Mouse (Mus musculus): Measurements from ENCODE around the gene Arfgap2. TPM values are rescaled to one million over a fixed set of nuclear protein-coding genes. Genes with fewer than 3 reads are reported as not detected.
A peak's percentile ranks its signal among the peaks of the same experiment; 100 is the strongest.

Gene Arfgap2
- polyA plus RNA-seq, 1 experiment, result 34.6 TPM

DNA sequence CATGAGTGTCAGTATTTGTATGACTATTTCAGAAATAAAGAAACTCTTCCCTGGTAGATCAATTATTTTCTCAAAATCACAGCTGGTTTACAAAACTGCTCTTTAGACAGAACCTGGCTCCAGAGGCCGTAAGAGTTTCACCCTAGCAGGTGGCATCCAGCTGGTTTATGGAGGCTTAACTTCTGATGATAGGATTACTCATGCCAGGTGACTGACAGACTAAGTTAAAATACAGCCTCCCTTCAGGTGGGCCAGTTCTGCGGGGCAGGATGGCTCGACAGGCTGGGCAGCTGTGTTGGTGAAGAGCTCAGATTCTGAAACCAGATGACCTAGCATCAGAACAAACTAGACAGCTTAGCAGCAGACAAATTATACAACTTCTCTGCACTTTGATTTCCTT lies 44.8 kb downstream of the Arfgap2 start:
- H3K27me3 ChIP-seq (ENCODE audit: control insufficient read depth, insufficient read depth, low read length), result no peaks in the 10 kb centered on the region
- H3K36me3 ChIP-seq (ENCODE audit: control insufficient read depth, insufficient read depth, low read length), result no peaks in the 10 kb centered on the region; the same call in 1 of the 2 replicates
- H3K27ac ChIP-seq (ENCODE audit: control insufficient read depth, insufficient read depth, low read depth, low read length), result no peak overlapping the region
- H3K4me3 ChIP-seq (ENCODE audit: control insufficient read depth, low read depth, low read length), result no peak overlapping the region
- no peaks in the 10 kb centered on the region; the same call in 1 of the 2 replicates for H3K4me1 ChIP-seq (ENCODE audit: control insufficient read depth, insufficient read depth, low read length)
- TF ChIP-seq POLR2A (IDR thresholded peaks at IDR 0.05; ENCODE audit: control insufficient read depth, low read depth, low read length), result no peak
- no peak for TF ChIP-seq CTCF (IDR thresholded peaks at IDR 0.05; ENCODE audit: control insufficient read depth, insufficient read depth, insufficient replicate concordance, low read depth, low read length)

DNA sequence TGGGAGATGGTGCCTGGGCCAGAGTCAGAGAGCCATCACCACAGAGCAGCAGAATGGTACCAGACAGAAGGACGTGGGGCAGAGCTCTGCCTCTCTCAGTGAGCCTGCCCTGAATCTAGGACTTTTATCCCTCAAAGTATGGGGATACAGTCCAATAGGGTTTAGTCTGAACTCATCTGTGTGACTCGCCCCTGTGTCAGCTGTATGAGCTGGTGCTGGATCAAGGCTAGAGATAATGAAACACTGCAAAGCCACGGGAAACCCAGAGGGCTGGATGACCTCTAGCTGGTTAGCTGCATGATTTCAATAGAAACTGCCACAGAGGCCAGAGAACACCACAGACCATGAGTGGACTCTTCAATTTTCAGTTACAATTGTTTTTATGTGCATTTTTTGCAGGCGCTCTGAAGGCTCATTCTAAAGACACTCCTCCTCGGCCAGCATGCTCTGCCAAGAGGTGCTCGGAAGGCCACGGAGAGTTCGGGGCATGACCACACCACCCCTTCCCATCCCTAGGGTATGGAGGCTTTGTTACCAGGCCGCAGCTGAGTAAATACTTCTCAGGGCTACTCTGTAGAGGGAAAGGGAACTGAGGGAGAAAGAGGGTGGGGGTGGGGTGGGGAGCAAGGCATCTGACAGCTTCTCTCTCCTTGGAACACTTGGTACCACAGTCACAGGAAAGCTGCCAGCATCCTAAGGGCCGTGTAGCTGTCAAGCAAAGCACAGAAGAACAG lies 48.0 kb downstream of the Arfgap2 start:
- Histone ChIP-seq H3K4me1 (ENCODE audit: control insufficient read depth, insufficient read depth, low read length) (no peaks in the 10 kb centered on the region; the same call in 1 of the 2 replicates), H3K27me3 (ENCODE audit: control insufficient read depth, insufficient read depth, low read length) (no peaks in the 10 kb centered on the region), H3K27ac (ENCODE audit: control insufficient read depth, insufficient read depth, low read depth, low read length) (peak overlapping the region; percentile 37), H3K36me3 (ENCODE audit: control insufficient read depth, insufficient read depth, low read length) (no peaks in the 10 kb centered on the region), H3K4me3 (ENCODE audit: control insufficient read depth, low read depth, low read length) (no peak overlapping the region)
- TF ChIP-seq CTCF (IDR thresholded peaks at IDR 0.05; ENCODE audit: control insufficient read depth, insufficient read depth, insufficient replicate concordance, low read depth, low read length) (no peak), POLR2A (IDR thresholded peaks at IDR 0.05; ENCODE audit: control insufficient read depth, low read depth, low read length) (no peak)

DNA sequence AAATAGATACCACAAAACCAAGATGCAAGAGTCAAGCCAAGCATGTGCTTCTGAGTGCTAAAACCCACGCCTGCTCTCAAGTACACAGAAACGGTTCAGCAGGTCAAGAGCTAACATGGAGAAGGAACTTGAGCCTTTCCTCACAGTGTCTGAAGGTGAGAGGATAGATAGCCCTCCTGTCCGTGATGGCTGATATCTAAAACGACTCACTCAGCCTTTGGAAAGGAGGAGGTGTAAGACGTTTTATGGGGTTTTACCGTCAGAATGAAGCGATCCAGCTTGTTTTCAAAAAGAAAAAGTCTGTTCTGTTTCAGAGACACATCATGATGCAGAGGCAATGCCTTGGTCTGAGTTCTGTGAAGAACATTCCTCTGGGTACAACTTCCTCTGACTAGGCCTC lies 49.4 kb downstream of the Arfgap2 start:
- Histone ChIP-seq H3K36me3 (ENCODE audit: control insufficient read depth, insufficient read depth, low read length) (no peaks in the 10 kb centered on the region), H3K27ac (ENCODE audit: control insufficient read depth, insufficient read depth, low read depth, low read length) (no peak overlapping the region), H3K27me3 (ENCODE audit: control insufficient read depth, insufficient read depth, low read length) (no peaks in the 10 kb centered on the region), H3K4me3 (ENCODE audit: control insufficient read depth, low read depth, low read length) (no peak overlapping the region), H3K4me1 (ENCODE audit: control insufficient read depth, insufficient read depth, low read length) (no peaks in the 10 kb centered on the region)
- TF ChIP-seq POLR2A (IDR thresholded peaks at IDR 0.05; ENCODE audit: control insufficient read depth, low read depth, low read length) (no peak), CTCF (IDR thresholded peaks at IDR 0.05; ENCODE audit: control insufficient read depth, insufficient read depth, insufficient replicate concordance, low read depth, low read length) (no peak)

DNA sequence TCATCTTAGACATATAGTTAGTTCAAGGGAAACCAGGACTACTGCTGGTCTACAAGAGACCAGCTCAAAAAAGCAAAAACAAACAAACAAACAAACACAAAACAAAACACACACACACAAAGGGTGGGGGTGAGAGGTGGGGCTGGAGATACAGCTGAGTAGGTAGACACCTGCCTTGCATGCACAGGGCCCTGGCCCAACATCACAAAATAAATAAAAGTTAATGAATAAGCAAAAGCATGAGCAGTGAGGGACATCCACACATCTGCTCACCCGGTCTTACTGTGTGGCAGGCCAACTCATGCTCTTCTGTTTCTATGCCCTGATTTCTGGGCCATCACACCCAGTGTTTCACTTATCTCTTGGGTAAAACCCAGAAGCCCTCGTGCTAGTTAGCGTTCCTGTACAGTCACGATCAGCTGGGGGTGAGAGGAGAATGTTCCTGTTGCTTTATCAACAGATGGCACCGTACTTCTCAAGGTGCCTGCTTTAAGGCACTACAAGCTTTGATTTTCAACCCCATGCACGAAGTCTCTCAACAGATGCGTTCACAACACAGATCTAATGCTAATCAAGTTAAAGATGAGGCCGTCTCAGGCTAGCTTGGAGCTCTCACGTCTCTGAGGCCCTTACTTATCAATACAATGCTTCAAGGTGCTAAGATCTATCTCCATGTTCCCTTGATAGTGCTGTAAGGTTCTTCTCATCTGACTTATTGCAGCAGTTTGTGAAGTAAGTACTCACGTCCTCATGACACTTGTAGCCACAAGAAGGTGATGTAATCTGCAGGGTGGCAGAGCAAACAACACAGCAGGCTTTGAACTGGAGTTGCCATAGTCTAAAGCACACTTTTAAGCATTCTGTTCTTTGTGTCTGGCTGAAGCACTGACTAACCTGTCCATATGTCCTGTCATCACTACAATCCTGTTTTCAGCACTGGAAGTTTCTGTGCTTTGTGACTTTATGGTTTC lies 56.1 kb downstream of the Arfgap2 start:
- TF ChIP-seq POLR2A (IDR thresholded peaks at IDR 0.05; ENCODE audit: control insufficient read depth, low read depth, low read length) (no peak), CTCF (IDR thresholded peaks at IDR 0.05; ENCODE audit: control insufficient read depth, insufficient read depth, insufficient replicate concordance, low read depth, low read length) (no peak)
- Histone ChIP-seq H3K36me3 (ENCODE audit: control insufficient read depth, insufficient read depth, low read length) (no peaks in the 10 kb centered on the region), H3K27me3 (ENCODE audit: control insufficient read depth, insufficient read depth, low read length) (no peaks in the 10 kb centered on the region)

DNA sequence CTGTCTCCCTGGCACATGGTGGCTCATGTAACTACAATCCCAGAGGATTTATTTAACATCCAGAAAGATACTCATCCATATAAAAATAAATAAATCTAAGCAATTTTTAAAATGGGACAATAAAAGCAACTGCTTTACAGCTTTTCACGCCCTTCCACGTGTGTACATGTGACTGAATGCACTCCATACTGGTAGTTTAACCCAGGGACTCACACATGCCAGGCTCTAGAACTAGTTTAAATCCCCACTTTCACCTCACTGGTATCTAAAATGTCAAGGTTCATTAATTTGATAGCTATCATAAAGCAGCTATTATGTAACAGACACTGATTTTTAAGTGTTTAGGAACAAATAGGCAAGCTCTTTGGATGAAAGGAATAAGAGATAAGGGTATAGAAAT lies 57.1 kb downstream of the Arfgap2 start:
- Histone ChIP-seq H3K4me1 (ENCODE audit: control insufficient read depth, insufficient read depth, low read length) (no peaks in the 10 kb centered on the region), H3K36me3 (ENCODE audit: control insufficient read depth, insufficient read depth, low read length) (no peaks in the 10 kb centered on the region), H3K27me3 (ENCODE audit: control insufficient read depth, insufficient read depth, low read length) (no peaks in the 10 kb centered on the region), H3K27ac (ENCODE audit: control insufficient read depth, insufficient read depth, low read depth, low read length) (no peak overlapping the region), H3K4me3 (ENCODE audit: control insufficient read depth, low read depth, low read length) (no peak overlapping the region)
- TF ChIP-seq CTCF (IDR thresholded peaks at IDR 0.05; ENCODE audit: control insufficient read depth, insufficient read depth, insufficient replicate concordance, low read depth, low read length) (no peak), POLR2A (IDR thresholded peaks at IDR 0.05; ENCODE audit: control insufficient read depth, low read depth, low read length) (no peak)

More for the DNA sequence above, 56.1 kb downstream of the Arfgap2 start:
- no peaks in the 10 kb centered on the region for H3K4me1 ChIP-seq (ENCODE audit: control insufficient read depth, insufficient read depth, low read length)
- H3K4me3 ChIP-seq (ENCODE audit: control insufficient read depth, low read depth, low read length), result no peak overlapping the region
- H3K27ac ChIP-seq (ENCODE audit: control insufficient read depth, insufficient read depth, low read depth, low read length), result no peak overlapping the region

DNA sequence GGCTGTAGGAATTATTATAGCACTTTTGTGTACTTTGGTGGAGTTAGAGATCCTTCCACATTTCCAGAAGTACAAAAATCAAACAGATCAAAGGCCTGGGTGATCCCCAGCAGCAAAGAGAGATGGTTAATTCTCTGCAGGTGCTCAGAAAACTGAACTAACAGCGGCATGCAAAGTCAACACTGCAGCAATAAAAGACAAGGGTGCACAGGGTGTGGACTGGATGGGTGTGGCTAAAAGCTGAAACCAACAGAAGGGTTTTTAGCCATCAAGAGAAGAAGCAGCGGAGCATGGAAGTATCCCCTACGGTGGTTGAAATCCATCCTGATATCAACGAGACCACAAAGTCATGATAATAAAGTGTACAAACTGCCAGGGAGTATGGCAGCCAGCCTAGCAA lies 57.7 kb downstream of the Arfgap2 start:
- no peaks in the 10 kb centered on the region for H3K4me1 ChIP-seq (ENCODE audit: control insufficient read depth, insufficient read depth, low read length)
- no peak overlapping the region for H3K4me3 ChIP-seq (ENCODE audit: control insufficient read depth, low read depth, low read length)
- no peaks in the 10 kb centered on the region for H3K36me3 ChIP-seq (ENCODE audit: control insufficient read depth, insufficient read depth, low read length)
- no peak overlapping the region for H3K27ac ChIP-seq (ENCODE audit: control insufficient read depth, insufficient read depth, low read depth, low read length)
- no peaks in the 10 kb centered on the region for H3K27me3 ChIP-seq (ENCODE audit: control insufficient read depth, insufficient read depth, low read length)
- no peak for TF ChIP-seq POLR2A (IDR thresholded peaks at IDR 0.05; ENCODE audit: control insufficient read depth, low read depth, low read length)
- TF ChIP-seq CTCF (IDR thresholded peaks at IDR 0.05; ENCODE audit: control insufficient read depth, insufficient read depth, insufficient replicate concordance, low read depth, low read length), result no peak

DNA sequence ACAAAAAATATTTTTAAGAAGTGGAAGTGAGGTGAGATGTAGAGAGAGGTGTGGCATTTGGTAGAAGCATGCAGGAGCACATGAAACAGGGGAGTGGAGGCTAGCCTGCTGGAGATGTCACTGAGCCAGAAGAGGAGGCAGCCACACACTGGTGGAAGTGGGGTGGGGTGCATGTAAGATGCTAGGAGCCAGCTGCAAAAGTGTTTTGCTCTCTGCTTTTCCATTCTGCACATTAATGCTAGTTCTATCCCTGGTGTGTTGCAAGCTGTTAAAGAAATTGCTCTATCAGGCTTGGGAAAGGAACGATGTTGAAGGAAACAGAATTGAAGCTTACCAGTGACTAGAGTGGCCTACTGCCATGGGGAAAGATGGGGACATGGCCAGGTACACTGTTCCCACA lies 59.6 kb downstream of the Arfgap2 start:
- no peak overlapping the region for H3K4me3 ChIP-seq (ENCODE audit: control insufficient read depth, low read depth, low read length)
- H3K36me3 ChIP-seq (ENCODE audit: control insufficient read depth, insufficient read depth, low read length), result no peaks in the 10 kb centered on the region
- TF ChIP-seq POLR2A (IDR thresholded peaks at IDR 0.05; ENCODE audit: control insufficient read depth, low read depth, low read length) (no peak), CTCF (IDR thresholded peaks at IDR 0.05; ENCODE audit: control insufficient read depth, insufficient read depth, insufficient replicate concordance, low read depth, low read length) (no peak)
- no peak overlapping the region for H3K27ac ChIP-seq (ENCODE audit: control insufficient read depth, insufficient read depth, low read depth, low read length)
- no peaks in the 10 kb centered on the region for H3K4me1 ChIP-seq (ENCODE audit: control insufficient read depth, insufficient read depth, low read length)
- H3K27me3 ChIP-seq (ENCODE audit: control insufficient read depth, insufficient read depth, low read length), result no peaks in the 10 kb centered on the region

All from testis, adult 2 months (tissue).